Mouse (Mus musculus) olfactory bulb, adult 2 months (tissue): ENCODE data around the gene Mettl14.

Experiments used
- CTCF ChIP-seq: fragments of 200-500 bp; IDR thresholded peaks from 2 replicates; pipeline ENCODE4 v1.5.1; 2012; ENCODE audit warnings: low read depth, mild to moderate bottlenecking, low read length, moderate library complexity; ENCODE audit not compliant: insufficient read depth
- POLR2A ChIP-seq: fragments of 200-500 bp; IDR thresholded peaks from 2 replicates; pipeline ENCODE4 v1.6.1; 2012; ENCODE audit warnings: mild to moderate bottlenecking, low read depth, low read length, moderate library complexity; ENCODE audit not compliant: insufficient read depth

- TF ChIP-seq POLR2A = no peak
- no peak for TF ChIP-seq CTCF
Observed at GRCm38 (mm10) chr3:123391180-123391579, 5.3 kb upstream of the Mettl14 start.
